Mouse (Mus musculus) 3T3-L1 (cell line): Measurements from ENCODE around the gene Plcd4.
"Not testable (repeated sequence)": the region's sequence is repeated elsewhere in the genome, so short reads cannot be mapped to it uniquely, and the experiment has no call there.

Source experiments
- DNase-seq: peaks from one replicate; pipeline ENCODE4 v3.0.0-alpha.2; 2015; ENCODE audit warnings: low read depth, low spot score

Gene Plcd4

DNA sequence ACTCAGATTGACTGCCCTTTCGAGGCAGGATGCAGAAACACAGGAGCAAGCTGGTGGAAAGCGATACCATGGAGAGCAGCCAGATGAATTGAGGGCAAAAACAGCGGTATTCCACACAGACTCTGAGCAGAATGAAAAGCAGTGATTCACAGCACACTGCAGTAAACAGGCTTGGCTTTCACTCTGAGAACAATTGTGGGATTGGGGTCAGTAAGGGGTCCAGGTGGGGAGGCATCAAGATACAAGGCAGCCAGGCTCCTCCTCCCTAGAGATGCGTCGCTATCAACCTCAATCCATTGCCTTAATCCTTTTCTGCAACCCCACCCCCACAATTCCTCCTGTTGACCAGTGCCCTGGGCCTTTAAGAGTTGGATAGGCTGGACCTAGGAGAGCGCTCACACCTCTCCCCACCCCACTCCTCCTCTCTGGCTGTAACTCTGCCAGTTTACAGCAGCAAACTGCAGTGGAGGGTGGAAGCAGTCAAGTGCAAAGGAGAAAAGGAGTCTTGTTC, at the start of gene Plcd4:
Plcd4 (plus strand) TSS at position 438 of the 511 bp plus-strand sequence.
- peak; percentile 52 for DNase-seq

DNA sequence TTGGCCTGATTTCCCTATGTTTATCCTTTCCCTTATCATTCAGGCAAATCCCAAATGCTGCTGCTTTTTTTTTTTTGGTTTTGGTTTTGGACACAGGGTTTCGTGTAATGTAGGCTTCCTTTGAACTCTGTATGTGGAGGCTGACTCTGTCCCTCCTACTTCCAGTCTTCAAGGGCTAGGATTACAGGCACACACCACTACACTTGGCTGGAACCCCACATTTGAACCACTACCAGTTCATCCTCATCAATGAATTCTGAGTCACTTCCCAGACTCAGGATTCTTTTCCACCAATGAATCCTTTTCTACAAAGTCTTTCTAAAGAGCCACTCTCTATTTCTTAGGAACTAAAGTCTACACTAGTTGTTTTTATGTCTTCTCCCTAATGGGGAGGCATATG, 41.6 kb upstream of the Plcd4 start:
- DNase-seq, result peak; percentile 48

DNA sequence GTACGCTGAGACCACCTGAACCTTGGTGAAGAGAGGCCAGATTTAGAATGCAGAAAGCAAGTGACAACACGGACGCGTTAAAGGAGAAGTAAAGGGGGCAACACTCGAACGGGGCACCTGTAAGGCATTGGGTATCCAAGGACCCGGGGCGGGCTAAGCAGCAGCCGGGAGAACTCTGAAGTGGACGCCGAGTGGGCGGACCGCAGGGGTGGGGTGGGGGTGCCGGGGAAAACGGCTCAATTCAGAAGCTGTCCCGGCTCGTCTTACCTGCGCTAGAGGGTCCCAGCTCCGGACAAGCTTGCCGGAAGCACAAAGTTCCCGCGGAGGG, 37.3 kb upstream of the Plcd4 start:
- no peak for DNase-seq

DNA sequence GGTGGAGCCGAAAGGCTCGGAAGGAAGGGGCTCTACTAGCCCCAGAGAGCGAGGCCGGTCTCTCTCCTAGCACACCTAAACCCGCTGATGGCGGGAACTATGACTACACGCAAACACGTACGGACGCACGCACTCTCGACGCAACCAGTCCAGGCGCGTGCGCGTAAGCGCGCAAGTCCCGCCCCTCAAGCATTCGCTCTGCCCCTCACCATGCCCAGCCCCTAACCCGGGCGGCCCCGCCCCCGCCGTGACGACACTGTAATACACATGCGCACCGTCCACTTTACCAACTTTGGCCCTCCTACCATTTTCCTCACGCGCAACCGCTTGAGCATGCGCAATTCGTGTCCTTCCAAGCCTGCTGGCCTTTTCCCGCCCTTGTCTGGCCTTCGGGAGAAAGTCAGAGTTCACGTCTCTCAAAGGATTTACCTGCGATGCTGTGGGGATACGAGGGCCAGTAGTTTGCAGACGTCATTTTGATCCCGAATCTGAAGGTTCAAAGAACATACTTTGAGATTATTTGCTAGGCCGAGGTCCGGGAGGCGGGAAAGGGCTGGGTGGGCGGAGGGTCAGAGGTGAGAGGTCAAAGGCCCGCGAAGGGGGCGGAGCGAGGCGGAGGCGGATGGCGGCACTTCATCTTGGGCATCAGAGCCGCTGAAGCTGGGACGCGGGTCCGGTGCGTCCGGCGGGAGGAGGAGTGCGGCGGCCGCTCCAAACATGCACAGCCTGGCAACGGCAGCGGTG, 36.8 kb upstream of the Plcd4 start, which contains the start of gene Cnot9:
Cnot9 (plus strand) TSS at position 338 of the 744 bp plus-strand sequence.
- peak; percentile 98 for DNase-seq

DNA sequence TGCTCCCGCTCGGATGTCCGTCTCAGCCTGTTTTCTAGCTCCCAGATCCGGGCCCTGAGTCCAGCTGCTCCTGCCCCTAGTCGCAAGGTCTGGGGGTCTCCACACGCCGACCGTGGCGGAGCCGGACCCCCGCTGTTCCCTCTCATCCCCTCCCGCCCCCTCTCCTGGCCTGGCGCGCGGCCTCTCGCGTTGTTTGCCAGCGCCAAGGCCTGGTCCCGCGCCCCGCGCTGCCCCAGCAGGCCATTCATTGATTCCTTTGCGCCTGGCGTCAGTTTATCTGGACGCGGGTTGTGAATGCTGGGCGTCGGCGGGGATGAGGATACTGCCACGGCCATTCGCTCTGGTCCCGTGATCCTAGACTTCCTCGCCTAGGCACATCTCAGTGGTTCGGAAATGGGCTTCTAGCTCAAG, 36.2 kb upstream of the Plcd4 start:
- DNase-seq, result peak; percentile 79

DNA sequence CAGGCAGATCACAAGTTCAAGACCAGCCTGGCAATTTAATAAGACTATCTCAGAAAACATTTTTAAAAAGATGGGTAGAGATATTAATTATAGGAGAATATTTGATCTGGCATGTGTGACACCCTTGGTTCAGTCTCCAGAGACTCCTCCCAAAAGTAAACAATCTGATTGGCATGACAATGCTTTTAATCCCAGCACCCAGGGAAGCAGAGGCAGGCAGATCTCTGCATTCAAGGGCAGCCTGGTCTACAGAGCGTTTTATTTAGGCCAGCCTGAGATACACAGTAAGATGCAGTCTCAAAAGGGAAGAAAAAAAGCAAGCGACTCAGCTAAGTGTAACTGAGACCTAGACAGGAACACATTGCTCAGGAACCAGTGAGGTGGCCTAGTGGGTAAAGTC, 34.9 kb upstream of the Plcd4 start:
- peak; percentile 9 for DNase-seq

DNA sequence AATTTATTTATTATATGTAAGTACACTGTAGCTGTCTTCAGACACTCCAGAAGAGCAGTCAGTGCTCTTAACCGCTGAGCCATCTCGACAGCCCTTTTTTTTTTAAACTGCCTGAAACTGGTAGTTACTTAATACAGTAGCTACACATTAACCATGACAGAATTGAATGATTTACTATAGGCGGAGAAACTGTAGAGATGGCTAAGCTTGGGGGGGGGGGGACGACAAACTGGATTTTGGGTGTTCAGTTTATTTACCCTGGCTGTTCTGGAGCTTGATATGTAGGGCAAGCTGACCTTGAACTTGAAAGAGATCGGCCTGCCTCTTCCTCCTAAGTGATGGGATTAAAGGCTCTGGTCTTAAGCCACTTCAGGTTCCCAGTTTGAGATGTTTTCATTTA, 31.4 kb upstream of the Plcd4 start:
- DNase-seq, result no peak

DNA sequence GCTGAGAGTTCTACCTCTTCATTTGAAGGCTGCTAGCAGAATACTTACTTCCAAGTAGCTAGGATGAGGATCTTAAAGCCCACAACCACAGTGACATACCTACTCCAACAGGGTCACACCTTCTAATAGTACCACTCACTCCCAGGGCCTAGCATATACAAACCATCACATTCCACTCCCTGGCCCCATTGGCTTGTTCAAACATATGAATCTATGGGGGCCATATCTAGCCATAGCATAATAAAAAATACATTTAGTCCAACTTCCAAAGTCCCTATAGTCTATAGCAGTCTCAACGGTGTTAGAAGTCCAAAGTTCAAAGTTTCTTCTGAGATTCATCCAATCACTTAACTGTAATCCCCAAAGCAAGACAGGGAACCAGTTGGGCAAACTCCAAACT, 29.7 kb upstream of the Plcd4 start:
- not testable (repeated sequence) for DNase-seq

DNA sequence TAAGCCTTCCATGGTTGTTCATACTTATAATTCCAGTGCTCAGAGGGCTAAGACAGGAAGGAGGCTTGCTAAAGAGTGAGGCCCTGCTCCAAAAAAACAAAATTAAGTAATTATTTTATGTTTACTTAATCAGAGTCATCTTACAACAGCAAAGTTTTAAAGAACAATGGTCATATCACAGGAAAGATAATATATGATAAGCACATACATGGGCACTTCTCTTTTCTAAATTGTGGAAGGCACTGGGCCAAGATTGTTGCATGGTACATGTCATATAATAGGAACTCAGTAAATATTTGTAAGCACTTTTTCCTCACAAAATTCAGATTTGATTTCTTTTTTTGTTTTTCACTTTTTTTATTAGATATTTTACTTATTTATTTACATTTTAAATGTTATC, 22.8 kb upstream of the Plcd4 start:
- DNase-seq, result no peak

DNA sequence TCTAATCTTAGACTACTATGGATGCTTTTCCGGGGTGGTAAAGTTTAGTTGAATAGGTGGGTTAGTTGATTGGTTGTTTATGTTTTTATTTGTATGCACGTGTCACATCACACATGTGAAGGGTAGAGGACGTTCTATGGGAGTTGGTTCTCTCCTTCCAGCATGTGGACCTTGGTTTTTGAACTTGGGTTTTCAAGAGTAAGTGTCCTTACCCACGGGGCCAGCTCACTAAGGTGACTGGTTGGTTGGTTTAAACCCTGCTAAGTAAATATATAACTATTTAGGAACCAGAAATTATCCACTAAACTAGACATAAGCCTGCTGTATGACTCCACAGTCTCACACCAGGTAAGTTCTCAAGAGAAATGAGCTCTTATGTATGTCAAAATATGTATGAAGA, 17.9 kb upstream of the Plcd4 start:
- DNase-seq, result no peak

DNA sequence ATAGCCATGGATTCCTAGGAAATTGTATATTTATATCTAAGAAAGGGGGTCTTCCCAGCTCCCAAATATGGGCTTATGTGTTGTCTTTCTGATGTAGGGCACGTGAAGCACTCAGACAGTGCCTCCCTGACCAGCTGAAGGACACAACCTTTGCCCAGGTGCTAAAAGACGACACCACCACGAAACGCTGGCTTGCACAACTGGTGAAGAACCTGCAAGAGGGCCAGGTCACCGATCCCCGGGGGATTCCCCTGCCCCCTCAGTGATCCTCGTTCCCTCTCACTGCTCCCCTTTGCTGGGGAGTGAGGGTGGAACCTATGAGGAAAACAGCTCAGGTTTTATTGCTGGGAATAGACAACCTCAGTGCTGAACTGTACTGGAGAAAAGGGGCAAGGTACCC, 14.1 kb upstream of the Plcd4 start:
- no peak for DNase-seq

DNA sequence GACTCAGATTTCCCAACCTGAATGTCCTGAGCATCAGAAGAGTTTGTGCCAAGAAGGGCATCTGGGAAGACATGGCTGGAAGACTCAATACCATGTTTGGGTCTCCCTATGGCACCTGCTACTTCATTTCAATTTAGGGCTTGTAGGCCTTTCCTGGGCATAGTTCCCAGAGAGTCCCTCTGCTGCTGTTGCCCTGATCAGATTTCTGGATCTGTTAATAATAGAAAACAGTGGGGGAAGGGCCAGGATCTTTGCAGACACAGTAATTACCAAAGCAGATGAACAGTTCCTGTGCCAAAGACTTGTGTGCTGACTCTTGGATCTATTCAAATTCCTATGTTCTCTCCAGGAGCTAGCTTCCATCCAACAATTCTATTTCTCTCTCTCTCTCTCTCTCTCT, 4.0 kb upstream of the Plcd4 start:
- DNase-seq, result no peak

DNA sequence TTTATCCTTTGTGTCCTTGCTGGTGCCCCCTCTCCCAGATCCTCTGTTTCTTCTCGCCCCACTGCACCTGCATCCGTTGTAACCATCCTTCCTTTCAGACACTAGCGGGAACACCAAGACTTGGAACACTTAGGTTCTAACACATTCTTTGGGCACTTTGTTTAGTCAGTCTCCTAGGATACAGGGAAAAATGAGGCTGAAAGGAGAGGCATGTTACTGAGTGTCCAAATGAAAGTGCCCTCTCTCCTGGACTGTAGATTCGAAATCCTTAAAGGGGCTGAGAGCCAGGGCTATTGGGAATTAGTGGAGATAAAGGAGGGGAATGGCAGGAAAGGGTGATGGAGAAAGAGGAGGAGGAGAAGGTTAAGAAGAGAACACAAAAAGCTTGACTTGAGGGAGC, 1.5 kb downstream of the Plcd4 start, which contains the start of gene Usp37:
Usp37 (minus strand) TSS at position 101 of the 400 bp plus-strand sequence.
- DNase-seq, result no peak

DNA sequence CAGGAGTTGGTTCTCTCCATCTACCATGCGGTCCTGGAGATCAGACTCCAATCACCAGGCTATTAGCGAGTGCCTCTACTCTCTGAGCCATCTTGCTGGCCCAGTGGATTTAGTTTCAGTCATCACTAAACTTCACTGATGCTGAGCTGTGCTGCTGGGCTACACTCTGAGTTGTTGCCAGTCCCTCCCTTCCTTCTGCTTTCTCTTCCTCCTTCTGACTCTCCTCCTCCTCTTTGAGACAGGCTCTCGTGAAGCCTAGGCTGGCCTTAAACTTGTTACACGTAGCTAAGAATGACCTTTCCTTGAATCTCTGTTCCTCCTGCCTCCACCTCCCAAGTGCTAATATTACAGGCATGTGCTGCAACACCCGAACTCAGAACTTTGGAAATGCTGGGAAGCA, 16.4 kb downstream of the Plcd4 start:
- no peak for DNase-seq

DNA sequence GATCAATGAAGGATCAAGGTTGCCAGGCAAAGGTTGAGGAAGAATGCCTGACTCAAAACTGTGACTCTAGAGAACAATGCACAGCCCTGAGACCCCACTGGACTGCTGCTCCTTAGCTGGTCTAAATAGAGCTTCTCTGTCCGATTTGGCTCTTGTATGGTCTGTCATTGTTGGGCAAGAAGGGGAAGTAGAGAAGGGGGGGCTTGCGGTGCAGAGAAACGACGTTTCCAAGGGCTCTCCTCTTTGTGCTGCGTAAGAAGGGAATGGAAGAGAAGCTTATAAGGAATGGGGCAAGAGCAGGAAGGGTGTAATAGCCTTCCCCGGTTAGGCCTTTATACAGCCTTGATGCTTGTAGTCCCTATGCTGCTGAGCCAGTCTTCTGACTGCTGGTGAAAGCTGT, 23.1 kb downstream of the Plcd4 start:
- DNase-seq, result no peak

DNA sequence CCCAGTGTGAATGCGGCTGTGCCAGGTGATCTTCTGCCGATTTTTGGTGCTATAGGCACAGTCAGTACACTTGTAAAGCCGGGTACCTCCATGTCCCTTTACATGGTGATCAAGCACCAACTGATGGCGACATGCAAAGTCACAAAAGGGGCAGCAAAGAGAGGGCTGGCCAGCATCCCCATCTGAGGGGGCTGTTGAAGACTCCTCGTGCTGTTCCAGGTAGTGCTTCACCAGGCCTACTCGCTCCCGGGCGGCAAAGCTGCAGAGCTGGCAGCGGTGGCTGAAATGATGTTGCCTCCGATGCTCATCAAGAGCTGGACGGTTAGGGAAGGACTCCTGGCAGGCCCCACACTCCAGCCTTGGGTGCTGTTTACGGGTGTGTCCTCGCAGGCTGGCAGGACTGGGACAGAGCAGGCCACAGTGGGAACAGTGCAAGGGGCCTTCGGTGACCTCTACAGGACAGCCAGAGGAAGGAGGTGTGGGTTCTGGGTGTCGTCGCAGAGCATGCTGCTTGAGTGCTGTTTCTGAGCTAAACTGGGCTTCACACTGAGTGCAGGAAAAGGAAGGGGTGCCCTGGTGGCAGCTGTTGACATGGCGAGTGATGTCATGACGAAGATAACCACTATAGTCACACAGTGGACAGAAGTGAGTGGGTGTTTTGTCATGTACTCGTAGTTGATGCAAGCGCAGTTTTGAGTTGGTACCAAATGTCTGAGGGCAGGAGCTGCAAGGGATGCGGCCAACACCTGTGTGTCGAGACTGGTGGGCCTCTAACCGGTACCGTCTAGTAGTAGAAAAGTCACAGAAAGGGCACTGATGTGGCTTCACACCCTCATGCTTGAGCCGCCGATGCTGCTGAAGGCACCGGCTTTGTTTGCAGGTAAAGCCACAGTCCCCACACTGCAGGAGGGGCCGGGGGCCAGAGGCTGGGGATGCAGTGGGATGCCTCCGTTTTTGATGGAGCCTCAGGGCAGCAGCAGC, 27.3 kb downstream of the Plcd4 start:
- no peak for DNase-seq

DNA sequence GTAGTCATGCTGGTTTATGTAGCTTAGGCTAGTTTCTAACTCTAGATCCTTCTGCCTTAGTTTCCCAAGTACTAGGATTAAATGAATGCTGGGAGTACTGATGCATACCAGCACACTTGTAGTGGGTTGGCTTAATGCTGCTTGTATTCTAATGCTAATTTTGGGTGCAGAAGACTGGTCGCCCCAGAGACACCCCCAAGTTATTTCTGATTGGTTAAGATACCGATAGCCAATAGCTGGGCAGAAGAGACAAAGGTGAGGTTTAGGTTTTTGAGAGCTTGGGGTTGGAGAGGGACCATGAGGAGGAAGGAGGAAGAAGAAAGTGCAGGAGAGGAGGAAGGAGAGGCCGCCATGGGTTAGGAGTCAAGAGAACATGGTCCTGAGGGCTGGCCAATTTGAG, 39.9 kb downstream of the Plcd4 start:
- DNase-seq, result no peak

DNA sequence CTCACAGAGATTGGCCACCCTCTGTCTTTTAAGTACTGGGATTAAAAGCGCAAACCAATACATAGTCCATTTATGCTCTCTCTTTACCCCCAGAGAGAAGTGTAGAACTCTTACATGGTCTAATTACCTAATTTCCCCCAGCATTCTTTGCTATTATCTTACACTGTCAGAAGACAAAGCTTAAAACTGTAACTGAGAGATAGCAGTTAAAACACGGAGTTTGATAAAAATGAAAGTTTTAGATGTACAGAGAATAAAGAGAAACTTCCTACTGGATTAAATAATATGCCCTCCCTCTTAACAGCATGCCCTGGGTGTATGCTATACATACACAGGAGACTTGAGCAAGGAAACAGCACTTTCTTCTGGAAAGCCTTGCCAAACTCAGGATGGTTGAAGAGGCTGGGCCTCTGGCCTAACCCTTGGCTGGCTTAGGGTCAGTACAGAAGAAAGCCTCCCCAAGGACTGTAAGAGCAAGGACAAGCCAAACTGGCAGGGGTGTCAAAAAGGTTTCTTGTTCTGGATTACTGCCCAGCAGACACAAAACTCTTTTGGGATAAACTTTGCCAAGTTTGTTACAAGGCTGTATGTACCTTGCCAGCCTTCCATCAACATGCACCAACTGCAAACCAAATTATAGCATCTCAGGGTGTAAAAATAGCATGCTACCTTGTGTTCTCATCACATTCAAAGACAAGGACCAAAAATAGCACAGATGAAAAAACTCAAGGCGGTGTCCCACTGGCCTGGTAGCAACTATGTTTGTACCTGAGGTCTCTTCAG, 42.1 kb downstream of the Plcd4 start:
- DNase-seq, result no peak

DNA sequence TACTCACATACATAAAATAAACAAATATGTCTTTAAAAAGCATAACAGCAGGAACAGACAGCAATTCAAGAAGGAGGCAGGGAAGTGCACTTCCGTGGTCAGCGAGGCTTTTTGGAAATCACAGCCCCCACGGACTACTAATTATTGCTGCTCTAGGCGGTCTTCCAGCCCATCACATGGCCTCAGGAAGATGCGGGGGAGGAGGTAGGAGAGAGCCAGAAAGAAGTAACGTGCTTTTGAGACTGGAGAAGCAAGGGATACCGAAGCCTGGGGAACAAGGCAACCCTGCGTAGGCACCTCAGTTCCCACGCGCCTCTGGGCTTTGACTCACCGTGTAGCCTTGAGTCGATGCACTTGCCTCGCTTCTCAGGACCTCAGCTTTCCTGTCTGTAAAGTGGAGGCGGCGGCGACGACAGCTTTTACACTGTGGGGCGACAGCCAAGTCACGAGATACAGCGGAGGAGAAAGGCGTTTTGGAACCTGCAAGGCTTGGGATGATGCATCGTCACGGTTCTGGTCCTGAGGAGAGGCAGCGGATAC, 44.6 kb downstream of the Plcd4 start:
- no peak for DNase-seq

DNA sequence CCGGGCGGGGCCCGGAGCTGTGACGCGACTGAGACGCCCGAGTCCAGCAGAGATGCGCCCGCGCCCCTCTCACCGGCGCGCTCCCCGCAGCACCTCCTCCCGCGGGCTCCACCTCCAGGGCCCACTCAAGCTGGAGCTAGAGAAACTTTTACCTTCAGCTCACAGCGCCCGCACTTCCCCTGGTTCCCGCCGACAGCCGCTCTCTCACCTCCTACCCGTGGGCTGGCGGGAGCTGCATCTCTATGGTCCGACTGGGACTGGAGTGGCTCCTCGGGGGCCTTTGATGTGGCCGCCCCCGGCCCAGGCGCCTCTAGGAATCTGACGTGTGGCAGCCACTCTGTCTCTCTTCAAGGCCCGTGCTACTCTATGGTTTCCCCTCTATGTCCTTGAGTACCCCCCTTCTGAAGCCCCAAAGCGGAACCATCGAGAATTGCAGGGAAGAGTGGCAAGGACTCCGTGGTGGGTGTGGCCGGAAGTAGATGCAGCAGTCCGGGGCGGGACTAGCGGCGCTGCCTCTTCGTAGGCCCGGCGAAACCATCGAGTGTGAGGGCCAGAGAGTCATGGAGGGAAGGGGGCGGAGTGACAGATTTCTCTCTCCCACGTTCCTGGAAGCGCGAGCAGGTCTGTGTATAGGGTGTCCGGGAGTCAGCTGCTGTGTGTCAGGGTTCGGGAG, 45.2 kb downstream of the Plcd4 start, which contains the start of the genes Zfp142 and Bcs1l:
Zfp142 (minus strand) TSS at position 474 of the 673 bp plus-strand sequence.
Bcs1l (plus strand) TSS at position 517 of the 673 bp plus-strand sequence.
- peak; percentile 99 for DNase-seq

DNA sequence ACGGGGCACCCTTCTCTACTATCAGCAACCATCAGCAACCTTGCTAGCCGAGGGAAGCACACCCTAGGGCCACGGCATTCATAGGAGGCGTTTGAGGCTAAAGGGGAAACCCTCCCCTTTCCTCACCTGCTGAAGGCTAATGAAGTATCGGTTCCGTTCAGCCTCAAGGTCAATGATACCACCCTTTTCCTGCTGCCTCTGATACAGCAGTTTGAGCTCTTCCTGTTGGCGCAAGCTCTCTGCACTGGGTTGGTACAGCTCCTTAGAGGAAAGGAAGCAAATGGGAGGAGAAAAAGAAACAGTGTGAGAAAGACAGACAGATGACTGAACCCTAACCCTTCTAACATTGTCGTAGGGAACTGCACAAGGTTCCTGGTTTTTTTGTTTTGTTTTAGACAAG, 51.7 kb downstream of the Plcd4 start:
- no peak for DNase-seq
